Mouse (Mus musculus): ENCODE measurements around the gene Kalrn.

- TF ChIP-seq CTCF (IDR thresholded peaks at IDR 0.05; ENCODE audit: extremely low read depth, insufficient read depth, low read length) = no peak
- TF ChIP-seq POLR2A (IDR thresholded peaks at IDR 0.05; ENCODE audit: extremely low read depth, insufficient read depth, low read length) = no peak
Measured at GRCm38 (mm10) chr16:34260971-34261924, 312.1 kb downstream of the Kalrn start.
